Mouse (Mus musculus) hindbrain, embryonic 11.5 days (tissue): ENCODE results near the gene Sun1. TPM values are rescaled to one million over a fixed set of nuclear protein-coding genes. Genes with fewer than 3 reads are reported as not detected.

Source experiments
- ATAC-seq: fragments of 200-750 bp; cut with Nextera tagmentation; 2 replicates; pipeline ENCODE4 v1.8.0; 2017; ENCODE audit warnings: mild to moderate bottlenecking, moderate TSS enrichment, moderate library complexity; ENCODE audit not compliant: low FRiP score
- DNase-seq: peaks from one replicate; pipeline ENCODE4 v3.0.0-alpha.2; 2015; ENCODE audit warnings: low spot score
- H3K27ac ChIP-seq: fragments of 300-500 bp; sonication (generic); 2 replicates; pipeline ENCODE4 v1.5.1; 2014; ENCODE audit warnings: mild to moderate bottlenecking, low read depth, low read length
- H3K27me3 ChIP-seq: fragments of 300-500 bp; sonication (generic); 2 replicates; pipeline ENCODE4 v1.6.1; 2014; ENCODE audit warnings: mild to moderate bottlenecking, low read length, moderate library complexity, mixed read lengths; ENCODE audit not compliant: control insufficient read depth, insufficient read depth
- H3K36me3 ChIP-seq: fragments of 300-500 bp; sonication (generic); 2 replicates; pipeline ENCODE4 v1.6.1; 2014; ENCODE audit warnings: mild to moderate bottlenecking, low read length, moderate library complexity, mixed read lengths; ENCODE audit not compliant: control insufficient read depth, insufficient read depth
- H3K4me1 ChIP-seq: fragments of 300-500 bp; sonication (generic); replicated peaks from 2 replicates; pipeline ENCODE4 v1.6.1; 2014; ENCODE audit warnings: low read length, mixed read lengths; ENCODE audit not compliant: control insufficient read depth, insufficient read depth
- H3K4me2 ChIP-seq: fragments of 300-500 bp; sonication (generic); replicated peaks from 2 replicates; pipeline ENCODE4 v1.6.1; 2014; ENCODE audit warnings: mild to moderate bottlenecking, low read depth, low read length
- H3K4me3 ChIP-seq: fragments of 300-500 bp; sonication (generic); 2 replicates; pipeline ENCODE4 v1.5.1; 2014; ENCODE audit warnings: low read depth, low read length
- H3K9ac ChIP-seq: fragments of 300-500 bp; sonication (generic); 2 replicates; pipeline ENCODE4 v1.6.1; 2014; ENCODE audit warnings: low read depth, low read length
- H3K9me3 ChIP-seq: fragments of 300-500 bp; sonication (generic); 2 replicates; pipeline ENCODE4 v1.6.1; 2016; ENCODE audit warnings: low read length; ENCODE audit not compliant: control insufficient read depth
- WGBS: fragments of 180-500 bp; shearing (Covaris S2); extraction: QIAGEN DNeasy Blood & Tissue Kit; methylation state at CpG from one replicate; pipeline ENCODE4 v1.1.7; 2014; 5-methylcytosine and 5-hydroxymethylcytosine counted together
- polyA plus RNA-seq: library from polyadenylated mRNA; unstranded; fragments of >200 nt; fragmentation: Nextera tagmentation; extraction: Ambion mirVana; gene quantifications from 2 replicates; pipeline ENCODE4 v1.2.1, GENCODE M21; 2014

The Sun1 gene
- polyA plus RNA-seq, 1 experiment from 2014 or later, result 38.4 TPM

DNA sequence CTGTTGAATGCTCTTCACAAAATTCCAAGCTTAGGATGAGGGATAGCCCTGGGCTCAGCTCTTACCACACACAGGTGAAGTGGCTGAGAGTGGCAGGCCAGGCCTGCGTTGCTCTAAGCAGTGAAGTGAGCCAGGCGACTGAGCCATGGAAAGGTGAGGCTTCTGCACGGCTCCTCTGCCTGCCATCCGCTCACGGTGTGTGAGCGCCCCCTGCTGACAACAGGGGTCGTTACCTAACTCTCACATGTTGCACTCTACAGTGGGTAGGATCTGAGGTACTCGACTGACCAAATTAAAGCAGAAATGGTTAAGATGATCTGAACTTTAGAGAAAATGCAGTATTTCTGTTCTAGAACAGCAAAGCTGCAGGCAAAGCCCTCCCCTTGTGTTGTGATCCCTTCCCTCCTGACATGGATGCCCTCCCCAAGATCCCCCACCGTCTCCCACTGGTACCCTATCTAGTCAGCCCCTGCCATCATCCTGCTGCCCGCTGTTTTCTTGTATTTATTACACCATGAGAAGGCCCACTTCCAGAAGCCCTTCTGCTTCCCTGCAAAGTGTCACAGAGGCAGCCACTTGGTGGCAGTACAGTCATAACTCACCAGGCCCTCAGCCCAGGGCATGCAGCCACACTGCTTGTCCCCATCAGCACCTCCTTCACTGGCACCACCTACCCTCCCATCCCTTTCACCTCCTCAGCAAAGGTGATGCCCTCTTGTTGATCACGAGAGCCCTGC lies 21.4 kb upstream of the Sun1 start:
- no peak overlapping the region for H3K9ac ChIP-seq
- H3K4me3 ChIP-seq, result no peak overlapping the region
- H3K27ac ChIP-seq, result no peak overlapping the region
- no peak overlapping the region for H3K4me2 ChIP-seq
- H3K27me3 ChIP-seq, result no peaks in the 10 kb centered on the region
- ATAC-seq, result peak; percentile 35; the same call in 1 of the 2 replicates
- no peaks in the 10 kb centered on the region for H3K9me3 ChIP-seq
- peaks cover 10% of the 10 kb centered on the region for H3K36me3 ChIP-seq
- 33% methylated on average over 11 of the region's 11 CpGs for WGBS
- no peaks in the 10 kb centered on the region for H3K4me1 ChIP-seq
- peak; percentile 88 for DNase-seq

DNA sequence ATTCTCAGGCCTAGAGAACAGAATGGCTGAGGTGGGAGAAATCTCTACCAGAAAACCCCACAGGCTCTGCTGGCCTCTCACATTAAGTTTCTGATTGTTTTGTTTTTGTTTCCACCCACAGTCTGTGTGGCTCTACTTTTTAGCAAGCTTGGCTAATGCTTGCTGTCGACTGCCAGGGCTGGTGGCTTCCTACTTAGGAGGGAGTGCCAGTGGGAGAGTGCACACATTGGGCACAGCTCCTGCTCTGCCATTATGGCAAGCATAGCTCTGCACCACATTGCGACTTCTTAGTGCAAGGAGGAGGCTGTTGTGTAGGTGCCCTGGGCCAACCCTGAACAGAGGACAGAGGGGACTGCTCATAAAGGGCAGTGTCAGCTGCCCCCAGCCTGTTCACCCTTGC lies 17.3 kb upstream of the Sun1 start:
- ATAC-seq (no peak), DNase-seq (no peak)
- no peaks in the 10 kb centered on the region for H3K27me3 ChIP-seq
- H3K9me3 ChIP-seq, result no peaks in the 10 kb centered on the region
- no peak overlapping the region for H3K27ac ChIP-seq
- no peak overlapping the region for H3K4me3 ChIP-seq
- H3K9ac ChIP-seq, result no peak overlapping the region
- H3K36me3 ChIP-seq, result peaks cover 4% of the 10 kb centered on the region; the same call in 1 of the 2 replicates
- no peaks in the 10 kb centered on the region for H3K4me1 ChIP-seq
- 93% methylated on average over 2 of the region's 2 CpGs for WGBS
- no peak overlapping the region for H3K4me2 ChIP-seq

DNA sequence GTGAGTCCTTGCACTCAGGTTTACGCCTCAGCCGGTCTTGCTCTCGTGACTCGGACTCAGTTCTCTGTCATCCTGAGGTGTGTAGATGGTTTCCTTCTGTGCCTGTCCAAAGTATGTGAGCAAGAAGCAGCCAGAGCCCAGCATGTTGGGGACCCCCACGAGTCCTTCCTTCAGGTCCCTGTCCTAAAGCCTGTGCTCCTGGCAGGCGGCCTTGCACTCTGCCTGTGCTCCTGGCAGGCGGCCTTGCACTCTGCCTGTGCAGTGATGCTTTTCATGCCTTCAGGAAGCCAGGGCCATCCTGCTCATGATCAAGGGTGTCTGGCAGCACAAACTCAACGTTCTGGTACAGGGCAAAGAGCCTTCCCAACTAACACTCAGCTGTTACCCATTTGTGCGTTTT lies 16.8 kb upstream of the Sun1 start:
- ATAC-seq (no peak), DNase-seq (no peak)
- no peaks in the 10 kb centered on the region for H3K9me3 ChIP-seq
- no peaks in the 10 kb centered on the region for H3K27me3 ChIP-seq
- no peak overlapping the region for H3K4me2 ChIP-seq
- H3K9ac ChIP-seq, result no peak overlapping the region
- H3K4me3 ChIP-seq, result no peak overlapping the region
- 94% methylated on average over 9 of the region's 9 CpGs for WGBS
- no peaks in the 10 kb centered on the region for H3K4me1 ChIP-seq
- H3K36me3 ChIP-seq, result peaks cover 4% of the 10 kb centered on the region; the same call in 1 of the 2 replicates
- H3K27ac ChIP-seq, result no peak overlapping the region

DNA sequence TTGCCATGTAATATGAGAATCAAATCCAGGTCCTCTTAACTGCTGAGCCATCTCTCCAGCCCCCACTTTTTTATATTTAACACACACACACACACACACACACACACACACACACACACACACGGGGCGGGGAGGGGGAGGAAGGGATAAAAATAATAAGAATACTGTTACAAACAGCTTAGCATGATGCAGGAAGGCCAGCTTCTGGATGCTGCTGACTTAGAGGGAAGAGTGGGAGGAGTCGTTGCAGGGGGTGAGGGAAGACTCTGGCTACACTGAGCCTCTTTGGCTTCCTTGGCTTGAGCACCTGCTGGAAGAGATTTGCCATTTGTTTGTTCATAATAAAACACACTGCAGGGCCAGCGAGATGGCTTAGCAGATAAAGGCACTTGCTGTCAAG lies 15.5 kb upstream of the Sun1 start:
- Histone ChIP-seq H3K9me3 (no peaks in the 10 kb centered on the region), H3K27ac (no peak overlapping the region), H3K4me3 (no peak overlapping the region), H3K9ac (no peak overlapping the region), H3K36me3 (peaks cover 4% of the 10 kb centered on the region; the same call in 1 of the 2 replicates), H3K4me2 (no peak overlapping the region), H3K4me1 (no peaks in the 10 kb centered on the region), H3K27me3 (no peaks in the 10 kb centered on the region)
- WGBS, result 96% methylated on average over 4 of the region's 4 CpGs
- ATAC-seq, result no peak
- no peak for DNase-seq

DNA sequence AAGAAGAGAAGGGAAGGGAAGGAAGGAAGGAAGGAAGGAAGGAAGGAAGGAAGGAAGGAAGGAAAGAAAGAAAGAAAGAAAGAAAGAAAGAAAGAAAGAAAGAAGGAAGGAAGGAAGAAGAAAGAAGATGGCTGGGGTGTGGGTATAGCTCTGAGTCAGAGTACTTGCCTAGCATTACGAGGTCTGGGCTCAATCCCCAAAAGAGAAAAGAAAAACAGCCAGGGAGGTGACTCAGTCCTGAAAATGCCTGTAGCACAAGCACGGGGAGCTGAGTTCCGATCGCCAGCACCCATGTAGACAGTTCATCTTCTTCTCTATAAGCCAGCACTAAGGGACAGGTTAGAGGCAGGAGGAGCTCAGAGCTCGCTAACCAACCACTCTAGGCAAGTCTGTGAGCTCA lies 10.7 kb upstream of the Sun1 start:
- no peak for ATAC-seq
- H3K27me3 ChIP-seq, result no peaks in the 10 kb centered on the region
- DNase-seq, result no peak
- no peak overlapping the region for H3K27ac ChIP-seq
- no peak overlapping the region for H3K4me3 ChIP-seq
- H3K9me3 ChIP-seq, result no peaks in the 10 kb centered on the region
- H3K36me3 ChIP-seq, result no peaks in the 10 kb centered on the region
- H3K4me1 ChIP-seq, result no peaks in the 10 kb centered on the region
- no peak overlapping the region for H3K9ac ChIP-seq
- 94% methylated on average over 5 of the region's 5 CpGs for WGBS
- H3K4me2 ChIP-seq, result no peak overlapping the region

DNA sequence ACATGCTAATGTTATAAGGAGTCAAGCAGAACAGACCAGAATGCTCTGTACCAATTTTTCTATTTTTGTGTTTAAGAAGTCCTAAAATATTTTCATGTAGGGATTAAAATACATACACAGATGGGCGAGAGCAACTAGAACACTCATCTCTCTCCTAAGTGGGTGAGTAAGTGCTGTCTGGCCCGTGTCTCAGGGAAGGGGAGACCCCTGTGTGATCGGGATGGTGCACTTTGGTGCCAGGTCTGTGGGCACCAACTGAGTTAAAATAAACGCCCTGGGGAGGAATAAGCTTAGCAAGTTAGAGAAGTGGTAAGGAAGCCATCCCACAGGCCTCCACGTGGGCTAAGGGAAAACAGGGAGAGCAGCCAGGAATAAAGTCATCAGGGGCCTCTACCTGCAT lies 9.5 kb upstream of the Sun1 start:
- no peak for ATAC-seq

DNA sequence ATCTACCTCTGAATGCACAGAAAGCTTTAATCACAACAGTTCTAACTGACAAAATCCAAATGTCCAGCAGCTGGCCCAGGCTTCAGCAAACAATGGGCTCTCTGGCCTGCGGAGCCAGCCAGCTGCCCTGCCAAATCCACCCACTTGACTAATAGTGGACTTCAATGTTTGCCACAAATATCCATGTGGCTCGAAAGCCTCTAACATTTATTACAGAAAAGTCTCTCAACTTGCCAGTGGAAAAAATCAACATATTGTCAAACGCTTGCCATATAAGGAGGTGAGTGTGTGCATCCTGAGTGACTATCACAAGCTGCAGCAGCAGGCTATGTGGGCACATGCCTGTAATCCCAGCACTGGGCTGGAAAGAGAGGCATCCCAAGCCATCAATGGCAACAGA lies 1.7 kb upstream of the Sun1 start:
- ATAC-seq (no peak), DNase-seq (no peak)
- Histone ChIP-seq H3K4me3 (no peak overlapping the region), H3K9me3 (no peaks in the 10 kb centered on the region), H3K36me3 (no peaks in the 10 kb centered on the region), H3K9ac (no peak overlapping the region), H3K27ac (no peak overlapping the region), H3K27me3 (no peaks in the 10 kb centered on the region), H3K4me1 (peaks cover 8% of the 10 kb centered on the region), H3K4me2 (no peak overlapping the region)
- 81% methylated on average over 3 of the region's 3 CpGs for WGBS

More for the DNA sequence above, 9.5 kb upstream of the Sun1 start:
- H3K4me1 ChIP-seq, result no peaks in the 10 kb centered on the region
- DNase-seq, result no peak
- H3K4me2 ChIP-seq, result no peak overlapping the region
- no peaks in the 10 kb centered on the region for H3K27me3 ChIP-seq
- H3K9ac ChIP-seq, result no peak overlapping the region
- H3K4me3 ChIP-seq, result no peak overlapping the region
- whole genome bisulfite sequencing, result 86% methylated on average over 5 of the region's 5 CpGs
- H3K36me3 ChIP-seq, result no peaks in the 10 kb centered on the region
- H3K9me3 ChIP-seq, result no peaks in the 10 kb centered on the region
- no peak overlapping the region for H3K27ac ChIP-seq

DNA sequence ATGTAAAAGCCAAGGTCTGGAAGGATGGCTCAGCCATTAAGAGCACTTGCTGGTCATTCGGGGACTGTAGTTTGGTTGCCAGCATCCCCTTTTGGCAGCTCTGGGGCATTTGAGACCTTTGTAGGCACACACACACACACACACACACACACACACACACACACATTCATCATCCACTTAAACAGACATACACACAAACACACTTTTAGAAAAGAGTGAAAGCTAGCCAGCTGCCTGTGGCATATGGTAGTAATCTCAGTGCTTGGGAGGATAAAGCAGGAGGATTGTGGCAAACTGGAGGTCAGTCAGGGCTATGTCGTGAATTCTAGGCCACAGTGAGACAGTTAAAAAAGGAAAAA lies 822 bp upstream of the Sun1 start:
- 36% methylated on average over 2 of the region's 2 CpGs for WGBS

More for the DNA sequence above, 822 bp upstream of the Sun1 start:
- Histone ChIP-seq H3K9ac (peak overlapping the region; percentile 69), H3K27me3 (no peaks in the 10 kb centered on the region), H3K4me2 (peak overlapping the region; percentile 79), H3K4me1 (peaks cover 8% of the 10 kb centered on the region), H3K4me3 (peak overlapping the region; percentile 96; the same call in 1 of the 2 replicates), H3K36me3 (no peaks in the 10 kb centered on the region), H3K27ac (peak overlapping the region; percentile 58; the same call in 1 of the 2 replicates), H3K9me3 (no peaks in the 10 kb centered on the region)
- ATAC-seq, result no peak
- peak; percentile 13 for DNase-seq
